Mouse (Mus musculus) bone marrow, adult 2 months (tissue): ENCODE measurements around the gene Wnt9b. TPM values are rescaled to one million over a fixed set of nuclear protein-coding genes. Genes with fewer than 3 reads are reported as not detected.

Source experiments
- H3K27ac ChIP-seq: fragments of 200-500 bp; 2 replicates; pipeline ENCODE4 v1.5.1; 2012; ENCODE audit warnings: low read depth, mild to moderate bottlenecking, control low read depth, inconsistent platforms, low read length; ENCODE audit not compliant: control insufficient read depth, poor library complexity, insufficient read depth
- H3K4me1 ChIP-seq: fragments of 200-500 bp; 2 replicates; pipeline ENCODE4 v1.6.1; 2011; ENCODE audit warnings: low read length; ENCODE audit not compliant: control insufficient read depth, insufficient read depth
- H3K4me3 ChIP-seq: fragments of 200-500 bp; replicated peaks from 2 replicates; pipeline ENCODE3; 2011; ENCODE audit warnings: mild to moderate bottlenecking, low read depth, low read length, control low read depth; ENCODE audit not compliant: control insufficient read depth
- CTCF ChIP-seq: fragments of 200-500 bp; IDR thresholded peaks from 2 replicates; pipeline ENCODE4 v1.5.1; 2011; ENCODE audit warnings: low read length, control low read depth; ENCODE audit not compliant: control insufficient read depth, insufficient read depth
- POLR2A ChIP-seq: fragments of 200-500 bp; IDR thresholded peaks from 2 replicates; pipeline ENCODE4 v1.6.1; 2011; ENCODE audit warnings: low read depth, mild to moderate bottlenecking, control low read depth, low read length, borderline replicate concordance; ENCODE audit not compliant: control insufficient read depth
- WGBS: fragments of 180-500 bp; shearing (Covaris S2); methylation state at CpG from one replicate; pipeline ENCODE4 v1.1.7; 2018; 5-methylcytosine and 5-hydroxymethylcytosine counted together
- polyA plus RNA-seq: library from polyadenylated mRNA; stranded (reverse); fragments of >200 nt; gene quantifications from 2 replicates; pipeline ENCODE4 v1.2.4, GENCODE M21; 2011; ENCODE audit warnings: low replicate concordance; ENCODE audit not compliant: missing spikeins, insufficient read depth, insufficient read length

Gene Wnt9b
- polyA plus RNA-seq, 1 experiment, result not detected

GRCm38 (mm10) chr11:103683667-103684334, 65.8 kb downstream of the Wnt9b start:
- 87% methylated on average over 11 of the region's 11 CpGs for WGBS
- peaks cover 2% of the 10 kb centered on the region for H3K4me1 ChIP-seq
- TF ChIP-seq POLR2A (no peak), CTCF (no peak)
- no peak overlapping the region for H3K4me3 ChIP-seq
- no peak overlapping the region for H3K27ac ChIP-seq

Other genes starting within 250 kb of the Wnt9b start
- not detected in 2 replicates for gene Lrrc37a, start 245.2 kb downstream of the Wnt9b start, polyA plus RNA-seq
- gene Gm884, start 128.7 kb downstream of the Wnt9b start, polyA plus RNA-seq, result not detected in 2 replicates
- gene Lyzl6, start 110.9 kb downstream of the Wnt9b start, polyA plus RNA-seq, result not detected in 2 replicates
- not detected in 2 replicates for gene Rprml, start 100.3 kb downstream of the Wnt9b start, polyA plus RNA-seq
- 17.2 and 21.0 TPM in 2 replicates for gene Gosr2, start 51.9 kb downstream of the Wnt9b start, polyA plus RNA-seq
- gene Wnt3, start 24.3 kb upstream of the Wnt9b start, polyA plus RNA-seq, result 0.41 TPM in 1 of 2 replicates, not detected in the other
- gene Nsf, start 204.2 kb upstream of the Wnt9b start, polyA plus RNA-seq, result 10.3 and 13.2 TPM in 2 replicates
- 16.4 and 17.7 TPM in 2 replicates for gene Arf2, start 216.9 kb upstream of the Wnt9b start, polyA plus RNA-seq